Mouse (Mus musculus) embryo, embryonic 11.5 days (tissue): Measurements from ENCODE around the gene Glis1.

Experiments used
- DNase-seq: peaks from one replicate; pipeline ENCODE4 v3.0.0-alpha.2; 2012; ENCODE audit warnings: low read depth, low spot score

Glis1 gene

GRCm38 (mm10) chr4:107681099-107681849 is 246.9 kb downstream of the Glis1 start:
- DNase-seq = no peak

- no peak for DNase-seq
Observed at GRCm38 (mm10) chr4:107683006-107683756, 248.8 kb downstream of the Glis1 start.

GRCm38 (mm10) chr4:107684130-107684529 is 249.7 kb downstream of the Glis1 start, which contains the start of gene Dmrtb1:
Gene Dmrtb1, minus strand, starts transcription at chr4:107684230.
- no peak for DNase-seq
